Mouse (Mus musculus) forebrain, embryonic 13.5 days (tissue): ENCODE results near the gene Sppl2b. TPM values are rescaled to one million over a fixed set of nuclear protein-coding genes. Genes with fewer than 3 reads are reported as not detected.
A peak's percentile ranks its signal among the peaks of the same experiment; 100 is the strongest.
"Not testable (repeated sequence)": the region's sequence is repeated elsewhere in the genome, so short reads cannot be mapped to it uniquely, and the experiment has no call there.

ENCODE experiments used
- ATAC-seq: fragments of 200-750 bp; cut with Nextera tagmentation; 2 replicates; pipeline ENCODE4 v1.8.0; 2017
- H3K27ac ChIP-seq: fragments of 300-500 bp; sonication (generic); 2 replicates; pipeline ENCODE4 v1.5.1; 2015; ENCODE audit warnings: inconsistent platforms, mild to moderate bottlenecking, moderate library complexity
- H3K27me3 ChIP-seq: fragments of 300-500 bp; sonication (generic); 2 replicates; pipeline ENCODE4 v1.6.1; 2015; ENCODE audit warnings: mild to moderate bottlenecking, inconsistent platforms
- H3K36me3 ChIP-seq: fragments of 300-500 bp; sonication (generic); 2 replicates; pipeline ENCODE4 v1.6.1; 2015; ENCODE audit warnings: mild to moderate bottlenecking, inconsistent platforms; ENCODE audit not compliant: poor library complexity, severe bottlenecking
- H3K4me1 ChIP-seq: fragments of 300-500 bp; sonication (generic); 2 replicates; pipeline ENCODE4 v1.6.1; 2015; ENCODE audit warnings: inconsistent platforms
- H3K4me2 ChIP-seq: fragments of 300-500 bp; sonication (generic); 2 replicates; pipeline ENCODE4 v1.6.1; 2015; ENCODE audit warnings: inconsistent platforms, mild to moderate bottlenecking, moderate library complexity
- H3K4me3 ChIP-seq: fragments of 300-500 bp; sonication (generic); 2 replicates; pipeline ENCODE4 v1.5.1; 2015; ENCODE audit warnings: mild to moderate bottlenecking, inconsistent platforms
- H3K9ac ChIP-seq: fragments of 300-500 bp; sonication (generic); 2 replicates; pipeline ENCODE4 v1.6.1; 2015; ENCODE audit warnings: mild to moderate bottlenecking, inconsistent platforms
- H3K9me3 ChIP-seq: fragments of 300-500 bp; sonication (generic); replicated peaks from 2 replicates; pipeline ENCODE4 v1.6.1; 2016; ENCODE audit warnings: inconsistent platforms
- WGBS: fragments of 180-500 bp; shearing (Covaris S2); methylation state at CpG from one replicate; pipeline ENCODE4 v1.1.7; 2015; 5-methylcytosine and 5-hydroxymethylcytosine counted together
- polyA plus RNA-seq: library from polyadenylated mRNA; unstranded; fragments of >200 nt; fragmentation: Nextera tagmentation; extraction: Ambion mirVana; gene quantifications from 2 replicates; pipeline ENCODE4 v1.2.1, GENCODE M21; 2015

Sppl2b gene
- polyA plus RNA-seq, 1 experiment from 2014 or later = 40.1 TPM

DNA sequence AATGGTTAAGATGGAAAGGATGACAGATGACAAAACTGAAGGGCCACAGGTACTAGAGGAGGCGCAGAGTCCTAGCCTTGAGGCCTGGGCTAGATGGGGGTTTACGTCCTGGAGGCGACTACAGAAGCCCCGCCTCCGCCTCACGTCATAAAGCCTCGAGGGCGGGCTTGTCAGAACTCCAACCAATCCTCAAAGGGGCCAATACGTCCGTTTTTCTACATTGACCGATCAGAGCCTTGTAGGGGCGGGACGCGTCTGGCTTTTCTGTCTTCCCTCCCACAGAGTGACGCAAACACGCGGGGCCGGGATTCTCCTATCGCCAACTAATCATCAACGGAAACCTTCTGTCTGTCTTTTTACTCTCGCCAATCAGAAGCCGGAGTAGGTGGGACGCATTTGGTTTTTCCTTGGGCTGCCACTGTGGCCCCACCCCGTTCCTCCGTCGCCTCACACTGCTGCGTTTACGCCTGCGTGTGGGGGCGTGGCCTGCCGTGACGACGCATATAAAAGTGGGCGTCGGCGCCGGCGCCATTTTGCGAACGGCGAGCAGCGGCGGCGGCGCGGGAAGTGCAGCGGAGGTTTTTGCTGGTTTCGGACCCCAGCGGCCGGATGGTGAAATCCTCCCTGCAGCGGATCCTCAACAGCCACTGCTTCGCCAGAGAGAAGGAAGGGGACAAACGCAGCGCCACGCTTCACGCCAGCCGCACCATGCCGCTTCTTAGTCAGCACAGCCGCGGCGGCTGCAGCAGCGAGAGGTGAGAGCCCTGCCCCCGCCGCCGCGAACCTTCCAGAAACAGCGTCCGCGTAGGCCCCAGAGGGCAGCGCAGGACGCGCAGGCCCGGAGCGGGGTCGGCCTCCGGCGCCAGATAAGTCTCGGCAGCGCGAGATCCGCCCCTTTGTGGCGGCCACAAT is 28.7 kb upstream of the Sppl2b start, which contains the start of gene Oaz1:
Gene Oaz1 (plus strand): TSS at position 506 of the 912 bp plus-strand sequence.
- under 1% methylated on average over 68 of the region's 82 CpGs for WGBS
- H3K27me3 ChIP-seq = no peaks in the 10 kb centered on the region
- H3K27ac ChIP-seq = peak within 1 kb of the TSS; percentile 86
- H3K4me3 ChIP-seq = peak within 1 kb of the TSS; percentile 78
- H3K36me3 ChIP-seq = peaks cover 32% of the 10 kb centered on the region
- H3K9ac ChIP-seq = peak within 1 kb of the TSS; percentile 92
- peak; percentile 97 for ATAC-seq
- no peaks in the 10 kb centered on the region for H3K9me3 ChIP-seq
- peak within 1 kb of the TSS; percentile 90 for H3K4me2 ChIP-seq
- H3K4me1 ChIP-seq = peaks cover 41% of the 10 kb centered on the region

DNA sequence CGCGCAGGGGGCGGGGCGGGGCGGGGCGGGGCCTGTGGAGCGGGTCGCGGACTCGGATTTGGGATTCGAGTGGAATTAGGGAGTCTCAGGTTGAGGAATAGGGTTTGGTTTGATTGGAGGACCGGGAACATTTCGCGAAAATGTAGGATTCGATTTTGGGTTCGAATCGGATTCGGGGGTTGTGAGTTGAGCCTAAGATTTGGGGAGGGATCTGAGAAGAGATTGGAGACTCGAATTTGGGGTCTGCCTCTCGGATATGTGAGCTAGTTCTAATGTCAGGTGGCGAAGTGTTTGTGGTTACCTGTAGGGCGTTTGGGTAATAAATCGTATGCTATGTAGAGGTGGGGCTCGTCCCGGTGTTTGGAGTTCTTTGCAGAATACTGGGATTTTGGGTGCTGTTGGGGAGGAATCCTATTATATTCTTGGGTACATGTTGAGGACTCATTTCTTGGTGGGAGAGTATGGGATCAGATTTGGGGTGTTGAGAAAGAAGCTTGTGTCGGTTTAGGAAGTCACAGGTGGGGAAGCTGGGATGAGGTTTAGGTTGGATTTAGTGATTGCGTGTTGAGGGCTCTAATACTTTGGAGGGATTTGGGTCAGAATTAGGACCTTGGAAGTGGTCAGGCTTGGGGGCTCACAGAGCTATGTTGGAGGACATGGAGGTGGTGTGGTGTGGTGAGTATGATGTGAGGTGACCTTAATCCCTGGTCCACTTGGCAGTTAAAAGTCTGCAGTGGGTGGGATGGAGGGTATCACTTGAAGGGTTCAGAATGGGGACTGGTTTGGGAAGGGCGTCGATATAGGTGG is 27.8 kb upstream of the Sppl2b start:
- ATAC-seq = no peak
- H3K9ac ChIP-seq = peak overlapping the region; percentile 92
- 8% methylated on average over 29 of the region's 29 CpGs for WGBS
- no peaks in the 10 kb centered on the region for H3K9me3 ChIP-seq
- H3K4me2 ChIP-seq = peak overlapping the region; percentile 90
- H3K36me3 ChIP-seq = peaks cover 32% of the 10 kb centered on the region
- peaks cover 42% of the 10 kb centered on the region for H3K4me1 ChIP-seq
- H3K4me3 ChIP-seq = peak overlapping the region; percentile 78
- H3K27ac ChIP-seq = peak overlapping the region; percentile 86
- no peaks in the 10 kb centered on the region for H3K27me3 ChIP-seq

DNA sequence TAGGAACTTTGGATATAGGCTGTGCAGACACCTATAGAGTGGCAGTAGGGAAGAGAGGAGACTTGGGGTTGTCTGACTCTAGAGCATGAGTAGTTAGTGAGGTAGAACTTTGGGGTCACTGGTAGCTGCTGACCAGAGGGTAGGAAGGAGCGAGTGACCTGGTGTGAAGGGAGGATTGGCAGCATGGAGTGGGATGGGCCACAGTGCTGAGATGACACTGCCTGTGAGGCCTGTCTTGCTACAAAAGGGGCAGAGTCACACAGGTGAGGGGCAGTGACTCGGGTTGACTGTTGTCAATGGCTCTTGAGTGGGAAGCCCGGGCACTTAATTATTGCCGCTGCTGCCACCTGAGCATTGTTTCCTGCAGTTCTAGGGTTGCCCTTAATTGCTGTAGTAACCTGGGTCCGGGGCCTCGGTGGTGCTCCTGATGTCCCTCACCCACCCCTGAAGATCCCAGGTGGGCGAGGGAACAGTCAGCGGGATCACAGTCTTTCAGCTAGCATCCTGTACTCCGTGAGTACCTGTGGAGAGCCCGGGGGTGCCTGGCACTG is 27.1 kb upstream of the Sppl2b start:
- 81% methylated on average over 10 of the region's 10 CpGs for WGBS
- H3K4me3 ChIP-seq = peak overlapping the region; percentile 78
- H3K36me3 ChIP-seq = peaks cover 32% of the 10 kb centered on the region
- no peaks in the 10 kb centered on the region for H3K27me3 ChIP-seq
- H3K4me1 ChIP-seq = peaks cover 42% of the 10 kb centered on the region
- no peaks in the 10 kb centered on the region for H3K9me3 ChIP-seq
- H3K9ac ChIP-seq = peak overlapping the region; percentile 92
- no peak overlapping the region for H3K27ac ChIP-seq
- ATAC-seq = no peak
- peak overlapping the region; percentile 90 for H3K4me2 ChIP-seq

DNA sequence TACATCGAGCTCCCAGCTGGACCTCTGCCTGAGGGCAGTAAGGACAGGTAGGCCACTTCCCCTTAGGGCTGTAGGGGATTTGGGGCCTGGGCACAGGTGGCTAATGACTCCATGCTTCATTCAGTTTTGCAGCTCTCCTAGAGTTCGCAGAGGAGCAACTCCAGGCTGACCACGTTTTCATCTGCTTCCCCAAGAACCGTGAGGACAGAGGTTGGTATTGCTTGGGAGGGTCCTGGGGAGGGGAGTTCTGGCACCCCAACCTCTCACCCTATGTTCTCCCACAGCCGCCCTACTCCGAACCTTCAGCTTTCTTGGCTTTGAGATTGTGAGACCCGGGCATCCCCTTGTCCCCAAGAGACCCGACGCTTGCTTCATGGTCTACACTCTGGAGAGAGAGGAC is 26.5 kb upstream of the Sppl2b start:
- H3K9me3 ChIP-seq = not testable (repeated sequence)

DNA sequence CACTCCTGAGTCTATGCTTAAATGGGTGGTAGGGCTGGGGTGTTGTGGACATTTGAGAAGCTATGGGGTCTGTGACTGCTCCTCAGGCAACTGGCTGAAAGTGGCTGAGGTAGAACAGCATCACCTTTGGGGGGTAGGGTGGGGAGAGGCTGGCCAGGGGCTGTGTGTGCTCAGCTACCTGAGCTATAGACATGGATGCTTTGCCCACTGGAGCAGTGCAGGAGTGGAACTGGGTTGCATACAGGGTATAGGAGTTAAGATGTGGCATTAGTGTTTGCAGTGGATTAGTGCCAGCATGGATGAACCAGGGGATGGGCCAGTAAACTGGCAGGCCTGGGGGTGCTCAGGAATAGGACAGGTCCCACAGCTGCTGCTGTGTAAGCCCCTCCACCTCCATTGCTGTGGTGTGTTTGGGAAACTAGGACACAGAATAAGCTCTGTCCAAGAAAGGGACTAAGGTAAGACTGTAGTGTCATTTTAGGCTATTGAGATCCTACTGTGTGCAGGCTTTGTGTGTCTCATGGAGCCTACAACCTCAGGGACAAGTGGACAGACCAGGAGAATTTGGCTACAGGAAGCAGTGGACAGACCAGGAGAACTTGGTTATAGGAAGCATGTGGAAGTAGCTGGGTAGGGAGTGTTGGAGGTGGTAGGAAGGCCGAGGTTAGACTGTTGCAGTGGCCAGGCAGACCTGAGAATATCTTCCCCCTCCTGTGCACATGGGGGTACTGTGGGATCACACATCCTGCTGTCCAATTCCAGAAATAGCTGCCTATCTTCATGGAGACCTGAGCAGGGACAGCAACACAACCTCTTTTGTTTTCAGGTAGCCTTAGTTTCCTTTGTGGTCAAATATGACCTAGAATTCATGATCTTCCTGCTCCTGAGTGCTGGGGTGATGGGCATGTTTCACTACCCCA is 25.5 kb upstream of the Sppl2b start:
- no peak overlapping the region for H3K9ac ChIP-seq
- no peak overlapping the region for H3K4me2 ChIP-seq
- peaks cover 13% of the 10 kb centered on the region for H3K27me3 ChIP-seq
- H3K36me3 ChIP-seq = peaks cover 32% of the 10 kb centered on the region
- peaks cover 42% of the 10 kb centered on the region for H3K4me1 ChIP-seq
- H3K9me3 ChIP-seq = no peaks in the 10 kb centered on the region
- no peak overlapping the region; the same call in 1 of the 2 replicates for H3K27ac ChIP-seq
- no peak for ATAC-seq
- H3K4me3 ChIP-seq = no peak overlapping the region
- 60% methylated on average over 1 of the region's 1 CpGs for WGBS

More for the DNA sequence above, 26.5 kb upstream of the Sppl2b start:
- peak overlapping the region; percentile 78; the same call in 1 of the 2 replicates for H3K4me3 ChIP-seq
- peaks cover 32% of the 10 kb centered on the region for H3K36me3 ChIP-seq
- H3K4me2 ChIP-seq = peak overlapping the region; percentile 90
- not testable (repeated sequence) for ATAC-seq, H3K9ac ChIP-seq, H3K27me3 ChIP-seq, H3K27ac ChIP-seq
- H3K4me1 ChIP-seq = peaks cover 42% of the 10 kb centered on the region
- 85% methylated on average over 7 of the region's 9 CpGs for WGBS

DNA sequence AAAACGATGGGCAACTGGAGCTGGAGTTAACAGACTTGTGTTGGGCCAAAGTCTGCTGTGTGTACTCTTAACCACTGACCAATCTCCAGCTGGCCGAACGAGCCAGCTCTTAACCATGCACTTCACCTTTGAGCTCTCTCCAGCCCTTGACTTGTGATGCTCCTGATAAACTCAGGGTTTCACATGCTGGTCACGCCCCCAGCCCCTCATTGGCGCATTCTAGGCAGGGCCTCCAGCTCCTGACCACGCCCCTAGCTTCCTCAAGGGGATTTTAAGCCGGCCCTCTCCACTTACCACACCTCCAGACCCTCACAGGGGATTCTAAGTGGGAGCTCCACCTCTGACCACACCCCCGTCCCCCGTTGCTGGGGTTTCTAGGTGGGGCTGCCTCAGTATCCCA is 23.9 kb upstream of the Sppl2b start:
- WGBS = 3% methylated on average over 9 of the region's 9 CpGs
- Histone ChIP-seq H3K27me3 (peaks cover 28% of the 10 kb centered on the region), H3K36me3 (peaks cover 35% of the 10 kb centered on the region), H3K4me2 (no peak overlapping the region), H3K9me3 (no peaks in the 10 kb centered on the region), H3K4me3 (peak overlapping the region; percentile 10; the same call in 1 of the 2 replicates), H3K9ac (no peak overlapping the region), H3K27ac (no peak overlapping the region), H3K4me1 (peaks cover 45% of the 10 kb centered on the region)
- no peak for ATAC-seq

DNA sequence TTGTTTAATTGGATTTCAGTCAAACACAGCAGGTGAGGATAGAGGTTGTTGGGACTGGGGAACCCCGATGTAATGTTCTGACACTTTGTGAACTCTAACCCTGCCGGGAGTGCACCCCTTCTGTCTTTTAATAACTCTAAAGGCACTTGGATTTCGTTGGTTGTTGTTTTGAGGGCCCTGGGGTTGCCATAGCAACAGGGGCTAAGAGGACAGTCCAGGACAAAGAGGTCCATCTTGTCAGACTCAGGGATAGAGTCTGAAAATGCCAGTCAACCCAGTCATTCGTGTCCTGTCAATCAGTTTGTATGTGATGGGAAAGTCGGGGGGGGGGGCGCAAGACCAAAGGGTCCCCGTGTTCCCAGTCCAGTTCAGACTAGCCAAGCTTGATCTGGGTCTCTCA is 22.3 kb upstream of the Sppl2b start:
- Histone ChIP-seq H3K27ac (no peak overlapping the region), H3K27me3 (peaks cover 29% of the 10 kb centered on the region), H3K36me3 (peaks cover 35% of the 10 kb centered on the region), H3K9ac (no peak overlapping the region), H3K4me3 (no peak overlapping the region), H3K4me1 (peaks cover 40% of the 10 kb centered on the region), H3K9me3 (no peaks in the 10 kb centered on the region), H3K4me2 (no peak overlapping the region)
- no peak for ATAC-seq
- WGBS = 51% methylated on average over 7 of the region's 7 CpGs

DNA sequence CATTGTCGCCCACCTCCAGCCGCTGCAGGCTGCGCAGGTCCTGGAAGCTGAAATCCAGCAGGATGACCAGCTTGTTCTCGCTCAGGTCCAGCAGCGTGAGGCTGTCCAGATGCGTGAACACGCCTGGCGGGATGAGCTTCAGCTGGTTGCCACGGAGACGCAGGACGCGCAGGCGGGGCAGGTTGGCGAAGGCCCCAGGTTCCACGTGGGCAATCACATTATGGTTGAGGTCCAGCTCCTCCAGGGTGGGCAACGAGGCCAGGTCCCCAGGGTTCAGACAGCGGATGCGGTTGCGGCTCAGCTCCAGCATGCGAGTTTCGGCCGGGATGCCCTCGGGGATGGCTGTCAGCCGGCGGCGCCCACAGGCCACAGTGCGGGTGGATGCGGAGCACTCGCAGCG is 19.5 kb upstream of the Sppl2b start:
- no peak overlapping the region for H3K4me2 ChIP-seq
- H3K9ac ChIP-seq = no peak overlapping the region; the same call in 1 of the 2 replicates
- H3K4me1 ChIP-seq = peaks cover 15% of the 10 kb centered on the region
- H3K27me3 ChIP-seq = peaks cover 29% of the 10 kb centered on the region
- H3K36me3 ChIP-seq = peaks cover 10% of the 10 kb centered on the region
- H3K27ac ChIP-seq = no peak overlapping the region
- H3K9me3 ChIP-seq = no peaks in the 10 kb centered on the region
- WGBS = 61% methylated on average over 30 of the region's 30 CpGs
- no peak for ATAC-seq
- H3K4me3 ChIP-seq = no peak overlapping the region

DNA sequence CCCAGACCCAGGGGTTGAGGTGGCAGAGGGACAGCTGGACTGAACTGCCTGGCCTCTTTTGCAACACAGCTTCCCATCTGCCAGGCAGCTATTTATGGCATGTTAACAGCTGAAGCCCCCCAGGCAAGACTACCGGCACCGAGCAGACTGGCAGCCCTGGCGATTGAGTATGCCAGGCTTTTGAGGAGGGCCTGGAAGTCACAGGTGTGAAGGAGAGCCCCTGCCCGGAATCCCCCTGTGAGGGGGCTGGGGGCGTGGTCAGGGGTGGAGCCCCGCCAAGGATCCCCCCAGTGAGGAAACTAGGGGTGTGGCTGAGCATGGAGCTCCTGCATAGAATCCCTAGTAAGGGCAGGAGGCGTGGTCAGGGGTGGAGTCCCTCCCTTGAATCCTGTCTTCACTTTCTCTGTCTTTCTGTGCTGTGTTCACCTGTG is 18.1 kb upstream of the Sppl2b start:
- Histone ChIP-seq H3K4me1 (0 out of 2 replicates have a peak, but pooled peaks cover 7% of the 10 kb centered on the region), H3K36me3 (0 out of 2 replicates have a peak, but pooled peaks cover 3% of the 10 kb centered on the region), H3K9ac (no peak overlapping the region), H3K27me3 (peaks cover 30% of the 10 kb centered on the region), H3K9me3 (no peaks in the 10 kb centered on the region), H3K27ac (no peak overlapping the region), H3K4me2 (no peak overlapping the region), H3K4me3 (no peak overlapping the region)
- peak; percentile 7; the same call in 1 of the 2 replicates for ATAC-seq
- 46% methylated on average over 7 of the region's 7 CpGs for WGBS

DNA sequence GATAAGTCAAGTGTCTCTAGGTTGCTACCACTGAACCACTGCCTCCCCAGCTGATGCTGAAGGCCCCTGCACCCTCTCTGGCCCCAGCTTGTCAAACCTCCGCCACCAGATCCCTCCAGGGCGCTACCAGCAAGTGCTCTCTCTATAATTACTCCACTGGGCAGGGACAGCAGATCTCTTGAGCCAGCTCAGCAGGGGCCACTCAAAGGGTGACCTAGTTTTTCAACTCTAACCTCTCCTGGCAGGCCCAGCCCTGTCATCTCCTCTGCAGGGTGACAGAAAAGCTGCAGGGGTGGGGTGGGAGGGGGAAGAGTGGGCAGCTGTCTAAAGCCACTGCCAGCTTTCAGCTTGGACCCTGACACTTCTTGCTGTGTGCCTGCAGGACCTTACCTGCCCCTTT is 17.2 kb upstream of the Sppl2b start:
- H3K9me3 ChIP-seq = no peaks in the 10 kb centered on the region
- H3K27me3 ChIP-seq = peaks cover 38% of the 10 kb centered on the region
- 0 out of 2 replicates have a peak, but pooled peaks cover 7% of the 10 kb centered on the region for H3K4me1 ChIP-seq
- no peak overlapping the region for H3K4me3 ChIP-seq
- WGBS = 10% methylated on average over 2 of the region's 2 CpGs
- H3K4me2 ChIP-seq = no peak overlapping the region
- 0 out of 2 replicates have a peak, but pooled peaks cover 3% of the 10 kb centered on the region for H3K36me3 ChIP-seq
- H3K27ac ChIP-seq = no peak overlapping the region
- ATAC-seq = no peak
- H3K9ac ChIP-seq = no peak overlapping the region
